Mouse (Mus musculus) neutrophil, adult 5-6 weeks (primary cell): ENCODE measurements around the gene Ssr2. TPM values are rescaled to one million over a fixed set of nuclear protein-coding genes. Genes with fewer than 3 reads are reported as not detected.
A peak's percentile ranks its signal among the peaks of the same experiment; 100 is the strongest.

ENCODE experiments used
- ATAC-seq: fragments of 151-379, 151-347 bp; 2 replicates; pipeline ENCODE4 v1.8.0; 2017; ENCODE audit warnings: mild to moderate bottlenecking, moderate TSS enrichment; ENCODE audit not compliant: insufficient number of reproducible peaks, poor library complexity, low FRiP score, severe bottlenecking; ENCODE audit errors: extremely low read depth
- total RNA-seq: library from RNA; stranded (forward); fragments of 200-1000 nt; gene quantifications from 2 replicates; pipeline ENCODE4 v1.2.3, GENCODE M21; 2017

Ssr2 gene
- total RNA-seq, 1 experiment from 2014 or later, result 21.5 TPM

- no peak for ATAC-seq
Observed at GRCm38 (mm10) chr3:88540085-88540484, 35.6 kb upstream of the Ssr2 start.

GRCm38 (mm10) chr3:88541622-88542401 lies 33.9 kb upstream of the Ssr2 start:
- no peak for ATAC-seq

- ATAC-seq, result no peak
Observed at GRCm38 (mm10) chr3:88542486-88542885, 33.2 kb upstream of the Ssr2 start.

GRCm38 (mm10) chr3:88543174-88543573 lies 32.5 kb upstream of the Ssr2 start:
- ATAC-seq, result no peak

GRCm38 (mm10) chr3:88543651-88544410 lies 31.8 kb upstream of the Ssr2 start:
- no peak for ATAC-seq

- ATAC-seq, result no peak
Observed at GRCm38 (mm10) chr3:88544514-88544913, 31.2 kb upstream of the Ssr2 start.

GRCm38 (mm10) chr3:88544955-88545591 lies 30.6 kb upstream of the Ssr2 start:
- ATAC-seq, result peak; percentile 36; the same call in 1 of the 2 replicates

GRCm38 (mm10) chr3:88546674-88547418 lies 28.8 kb upstream of the Ssr2 start:
- no peak for ATAC-seq

- ATAC-seq, result no peak
Observed at GRCm38 (mm10) chr3:88548180-88548917, 27.3 kb upstream of the Ssr2 start, which contains the start of gene Rab25. Gene Rab25 (minus strand): TSS chr3:88548300.

- ATAC-seq, result no peak
Observed at GRCm38 (mm10) chr3:88551586-88551985, 24.1 kb upstream of the Ssr2 start.

- ATAC-seq, result no peak
Observed at GRCm38 (mm10) chr3:88552082-88552645, 23.5 kb upstream of the Ssr2 start.

- peak; percentile 76 for ATAC-seq
Observed at GRCm38 (mm10) chr3:88552676-88553524, 22.8 kb upstream of the Ssr2 start, which contains the start of gene Lamtor2. Gene Lamtor2 (minus strand): TSS chr3:88553074.

GRCm38 (mm10) chr3:88553525-88553879 lies 22.2 kb upstream of the Ssr2 start, which contains the start of gene Ubqln4:
Gene Ubqln4 (plus strand): TSS chr3:88553758.
- ATAC-seq, result peak; percentile 62

GRCm38 (mm10) chr3:88553880-88554586 lies 21.6 kb upstream of the Ssr2 start:
- no peak for ATAC-seq

GRCm38 (mm10) chr3:88555069-88555605 lies 20.5 kb upstream of the Ssr2 start:
- no peak for ATAC-seq

GRCm38 (mm10) chr3:88555731-88556130 lies 19.9 kb upstream of the Ssr2 start:
- ATAC-seq, result no peak
